Mouse (Mus musculus) large intestine, adult 2 months (tissue): ENCODE results near the gene Olfr569. TPM values are rescaled to one million over a fixed set of nuclear protein-coding genes. Genes with fewer than 3 reads are reported as not detected.
A peak's percentile ranks its signal among the peaks of the same experiment; 100 is the strongest.

Experiments used
- DNase-seq: peaks from one replicate; pipeline ENCODE4 v3.0.0-alpha.2; 2012; ENCODE audit warnings: low read depth, low spot score
- WGBS: fragments of 180-500 bp; shearing (Covaris S2); methylation state at CpG from one replicate; pipeline ENCODE4 v1.1.7; 2018; 5-methylcytosine and 5-hydroxymethylcytosine counted together
- polyA plus RNA-seq: library from polyadenylated mRNA; depleted of rRNA; stranded (reverse); fragments of >200 nt; gene quantifications from 2 replicates; pipeline ENCODE4 v1.2.3, GENCODE M21; 2012; rRNA removed

The Olfr569 gene
- not detected in 2 replicates for polyA plus RNA-seq

DNA sequence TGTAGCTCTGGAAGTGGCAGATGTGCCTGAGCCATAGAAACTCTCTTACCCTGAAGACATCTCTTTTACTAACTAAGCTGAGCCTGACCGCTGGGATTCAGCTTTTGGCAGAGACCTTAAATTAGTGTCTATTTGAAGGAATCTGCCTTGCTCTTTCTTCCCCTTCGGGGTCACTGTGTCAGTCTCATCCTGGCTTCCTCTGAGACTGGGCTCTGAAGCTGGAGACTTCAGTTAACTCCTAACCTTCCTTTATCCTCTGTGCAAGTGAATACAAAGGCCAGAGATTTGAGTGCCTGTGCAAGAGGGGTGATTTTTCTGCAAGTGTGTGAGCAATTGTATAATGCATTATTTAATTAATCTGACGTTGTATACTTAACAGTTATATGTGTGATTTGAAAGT lies at the start of gene Olfr569:
Olfr569 (minus strand) TSS at position 101 of the 400 bp plus-strand sequence.
- DNase-seq: no peak
- WGBS: 59% methylated on average over 3 of the region's 3 CpGs

GRCm38 (mm10) chr7:102927105-102927504 lies 36.4 kb upstream of the Olfr569 start:
- no peak for DNase-seq
- WGBS: 64% methylated on average over 3 of the region's 3 CpGs

DNA sequence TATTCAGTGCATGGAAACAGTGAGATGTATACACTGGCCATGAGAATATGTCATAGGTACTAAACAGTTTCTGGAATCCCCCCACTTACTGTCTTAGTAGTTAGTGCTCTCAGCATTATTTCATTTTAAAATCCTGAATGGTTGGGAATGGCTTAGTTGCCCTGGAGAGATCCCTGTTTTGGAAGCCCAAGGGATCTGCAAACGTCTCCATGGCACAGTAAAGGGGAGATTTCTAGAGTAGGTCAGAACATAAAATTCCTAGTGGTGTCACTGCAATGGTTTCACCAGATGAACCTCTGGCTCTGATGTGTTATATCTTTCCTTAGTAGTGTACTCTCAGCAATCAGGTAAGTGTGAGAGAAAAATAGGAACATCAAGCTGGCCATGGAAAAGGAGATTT lies 33.4 kb upstream of the Olfr569 start, which contains the start of gene Olfr572:
Olfr572 (plus strand) TSS at position 301 of the 400 bp plus-strand sequence.
- WGBS: 37% methylated on average over 1 of the region's 1 CpGs
- DNase-seq: no peak

DNA sequence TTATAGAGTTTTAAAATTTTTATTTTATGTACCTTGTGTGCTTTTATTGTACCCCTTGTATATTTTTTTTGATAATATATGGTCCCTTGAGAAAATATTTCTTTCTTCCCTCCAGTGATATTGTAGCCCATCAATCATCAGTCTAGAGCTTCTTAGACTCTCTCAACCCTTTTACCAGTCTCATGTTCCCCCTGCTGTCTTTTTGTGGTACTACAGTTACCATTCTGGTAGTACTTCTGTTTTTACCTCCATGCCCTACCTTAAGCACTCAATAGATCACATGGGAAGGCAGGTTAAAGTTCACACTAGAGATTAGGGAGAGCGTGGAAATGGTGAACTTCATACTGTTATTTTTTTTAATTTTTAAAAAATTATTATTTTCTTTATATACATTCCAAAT lies 28.9 kb upstream of the Olfr569 start:
- WGBS: 7% methylated on average over 1 of the region's 1 CpGs
- DNase-seq: peak; percentile 6

- no peak for DNase-seq
- WGBS: 40% methylated on average over 4 of the region's 4 CpGs
Measured at GRCm38 (mm10) chr7:102917032-102917875, 26.6 kb upstream of the Olfr569 start, which contains the start of gene Olfr571. Olfr571 (minus strand) TSS chr7:102917536.

DNA sequence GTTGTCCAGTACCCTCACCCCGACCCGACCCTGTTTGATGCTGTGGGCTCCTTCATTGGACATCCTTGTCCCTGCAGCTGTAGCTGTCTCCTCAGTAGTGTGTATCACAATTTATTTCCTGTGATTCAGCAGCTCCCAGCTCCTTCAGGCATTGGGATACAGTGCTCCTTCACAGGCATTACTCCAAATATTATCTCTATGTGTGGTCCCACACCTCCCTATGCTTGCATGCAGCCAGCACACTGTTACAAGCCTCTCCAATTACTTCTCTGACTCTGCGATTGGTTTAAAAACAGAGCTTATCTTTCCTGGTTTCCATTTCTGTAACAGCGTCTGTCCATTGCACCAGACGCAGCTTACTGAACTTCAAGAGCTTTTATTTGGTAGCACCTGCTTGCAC lies 25.7 kb upstream of the Olfr569 start:
- DNase-seq: no peak
- 40% methylated on average over 5 of the region's 5 CpGs for WGBS

DNA sequence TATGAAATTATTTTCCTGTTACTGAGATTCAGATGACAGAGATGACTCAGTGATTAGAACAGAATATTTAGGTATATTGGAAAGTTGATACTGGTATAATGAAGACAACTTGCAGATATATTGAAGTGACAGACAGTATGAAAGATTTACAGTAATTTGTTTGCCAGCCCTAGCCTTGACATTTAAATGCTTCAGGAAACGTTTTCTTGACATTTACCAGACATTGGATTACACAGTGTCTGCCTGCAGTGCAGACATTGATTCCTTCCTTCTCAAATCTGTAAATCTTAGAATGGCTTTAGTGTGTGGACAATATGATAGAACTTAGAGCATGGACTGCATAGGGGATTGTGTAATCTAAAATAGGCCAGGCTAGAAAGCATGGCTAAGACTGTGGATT lies 24.6 kb upstream of the Olfr569 start:
- 6% methylated on average over 1 of the region's 1 CpGs for WGBS
- no peak for DNase-seq

GRCm38 (mm10) chr7:102876822-102877221 lies 13.9 kb downstream of the Olfr569 start, which contains the start of gene Olfr568:
Olfr568 (plus strand) TSS chr7:102877122.
- DNase-seq: no peak

GRCm38 (mm10) chr7:102858665-102859064 lies 32.0 kb downstream of the Olfr569 start, which contains the start of gene Olfr566:
Olfr566 (minus strand) TSS chr7:102858765.
- no peak for DNase-seq

GRCm38 (mm10) chr7:102855807-102856206 lies 34.9 kb downstream of the Olfr569 start:
- no peak for DNase-seq

More at GRCm38 (mm10) chr7:102858665-102859064, 32.0 kb downstream of the Olfr569 start, which contains the start of gene Olfr566:
- 68% methylated on average over 1 of the region's 1 CpGs for WGBS

Other genes with a start within 250 kb of the Olfr569 start
- not detected in 2 replicates for gene Olfr555, start 232.1 kb downstream of the Olfr569 start, polyA plus RNA-seq
- gene Olfr556, start 226.0 kb downstream of the Olfr569 start, polyA plus RNA-seq: not detected in 2 replicates
- 6.7 and 9.2 TPM in 2 replicates for gene Trim68, start 203.6 kb downstream of the Olfr569 start, polyA plus RNA-seq
- not detected in 2 replicates for gene Olfr557, start 195.0 kb downstream of the Olfr569 start, polyA plus RNA-seq
- 0.45 and 0.62 TPM in 2 replicates for gene Olfr558, start 188.7 kb downstream of the Olfr569 start, polyA plus RNA-seq
- not detected in 2 replicates for gene Olfr33, start 171.8 kb downstream of the Olfr569 start, polyA plus RNA-seq
- gene Olfr559, start 163.4 kb downstream of the Olfr569 start, polyA plus RNA-seq: not detected in 2 replicates
- gene Olfr560, start 131.5 kb downstream of the Olfr569 start, polyA plus RNA-seq: not detected in 2 replicates
- 0.47 and 1.0 TPM in 2 replicates for gene Olfr78, start 131.4 kb downstream of the Olfr569 start, polyA plus RNA-seq
- not detected in 2 replicates for gene Olfr561, start 119.7 kb downstream of the Olfr569 start, polyA plus RNA-seq
- not detected in 2 replicates for gene Olfr564, start 87.4 kb downstream of the Olfr569 start, polyA plus RNA-seq
- not detected in 2 replicates for gene Olfr566, start 32.1 kb downstream of the Olfr569 start, polyA plus RNA-seq
- not detected in 2 replicates for gene Olfr568, start 13.8 kb downstream of the Olfr569 start, polyA plus RNA-seq
- not detected in 2 replicates for gene Olfr570, start 3.7 kb upstream of the Olfr569 start, polyA plus RNA-seq
- not detected in 2 replicates for gene Olfr571, start 26.7 kb upstream of the Olfr569 start, polyA plus RNA-seq
- gene Olfr572, start 33.5 kb upstream of the Olfr569 start, polyA plus RNA-seq: not detected in 2 replicates
- not detected in 2 replicates for gene Olfr573-ps1, start 51.7 kb upstream of the Olfr569 start, polyA plus RNA-seq
- gene Olfr574, start 57.6 kb upstream of the Olfr569 start, polyA plus RNA-seq: not detected in 2 replicates
- not detected in 2 replicates for gene Olfr575, start 67.9 kb upstream of the Olfr569 start, polyA plus RNA-seq
- gene Olfr576, start 71.8 kb upstream of the Olfr569 start, polyA plus RNA-seq: not detected in 2 replicates
- not detected in 2 replicates for gene Olfr577, start 85.1 kb upstream of the Olfr569 start, polyA plus RNA-seq
- gene Olfr578, start 98.4 kb upstream of the Olfr569 start, polyA plus RNA-seq: not detected in 2 replicates
- not detected in 2 replicates for gene Olfr582, start 147.1 kb upstream of the Olfr569 start, polyA plus RNA-seq
- gene Olfr583, start 160.4 kb upstream of the Olfr569 start, polyA plus RNA-seq: not detected in 2 replicates
- not detected in 2 replicates for gene Olfr584, start 191.0 kb upstream of the Olfr569 start, polyA plus RNA-seq
- gene Olfr585, start 206.8 kb upstream of the Olfr569 start, polyA plus RNA-seq: not detected in 2 replicates
- not detected in 2 replicates for gene Olfr586, start 234.8 kb upstream of the Olfr569 start, polyA plus RNA-seq
- gene Olfr588-ps1, start 250.0 kb upstream of the Olfr569 start, polyA plus RNA-seq: not detected in 2 replicates